Mouse (Mus musculus) T-helper 2 cell (primary cell): Measurements from ENCODE around the gene Usp44.

ENCODE experiments used
- in situ Hi-C: fragments of 300-600 bp; cut with MboI, MseI; formaldehyde crosslinking; loops from one replicate; pipeline ENCODE4 v1.15.1; 2025; ENCODE audit warnings: high pct_unique_total_duplicates

Usp44 gene

DNA sequence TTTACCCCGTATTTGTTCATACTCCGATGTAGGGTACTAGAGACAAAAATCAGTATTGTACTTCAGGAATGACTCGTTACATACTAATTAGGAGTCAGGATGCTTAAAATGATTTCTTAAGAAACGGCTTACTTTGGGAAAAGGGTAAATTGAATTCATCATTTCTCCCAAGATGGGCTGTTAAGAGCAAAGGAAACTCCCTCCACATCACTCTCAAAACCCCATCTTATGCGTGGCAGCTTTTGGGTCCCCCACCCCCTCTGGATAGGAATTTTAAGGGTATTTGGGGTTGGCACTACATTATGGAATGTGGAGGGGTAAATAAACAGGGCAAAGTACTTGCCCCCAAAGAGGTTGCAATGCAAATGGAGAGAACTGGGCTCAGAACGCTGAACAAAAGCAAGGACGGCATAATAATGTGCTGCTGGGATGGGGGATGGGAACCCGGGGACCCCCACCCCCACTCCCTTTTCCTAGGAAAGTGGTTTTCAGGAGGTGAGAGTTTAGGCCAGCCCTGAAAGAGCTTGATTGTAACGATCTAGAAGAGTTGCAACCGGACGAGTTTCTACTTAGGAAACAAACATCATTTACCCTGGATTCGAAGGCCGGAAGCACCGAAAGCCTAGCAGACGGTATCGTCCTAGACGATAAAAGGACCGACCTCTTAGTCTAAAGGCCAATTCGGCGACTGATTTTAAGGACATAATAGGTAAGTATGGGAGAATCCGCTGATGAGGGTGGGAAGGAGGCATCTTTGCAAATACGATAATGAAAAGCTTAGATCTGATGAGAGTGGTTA lies at the start of gene Usp44:
Usp44 (plus strand) TSS at position 625 of the 799 bp plus-strand sequence.
- in situ Hi-C loops: loop anchor here (10.0 kb wide), 1 partner anchor 114 kb away; no protein-coding TSS in a partner anchor

DNA sequence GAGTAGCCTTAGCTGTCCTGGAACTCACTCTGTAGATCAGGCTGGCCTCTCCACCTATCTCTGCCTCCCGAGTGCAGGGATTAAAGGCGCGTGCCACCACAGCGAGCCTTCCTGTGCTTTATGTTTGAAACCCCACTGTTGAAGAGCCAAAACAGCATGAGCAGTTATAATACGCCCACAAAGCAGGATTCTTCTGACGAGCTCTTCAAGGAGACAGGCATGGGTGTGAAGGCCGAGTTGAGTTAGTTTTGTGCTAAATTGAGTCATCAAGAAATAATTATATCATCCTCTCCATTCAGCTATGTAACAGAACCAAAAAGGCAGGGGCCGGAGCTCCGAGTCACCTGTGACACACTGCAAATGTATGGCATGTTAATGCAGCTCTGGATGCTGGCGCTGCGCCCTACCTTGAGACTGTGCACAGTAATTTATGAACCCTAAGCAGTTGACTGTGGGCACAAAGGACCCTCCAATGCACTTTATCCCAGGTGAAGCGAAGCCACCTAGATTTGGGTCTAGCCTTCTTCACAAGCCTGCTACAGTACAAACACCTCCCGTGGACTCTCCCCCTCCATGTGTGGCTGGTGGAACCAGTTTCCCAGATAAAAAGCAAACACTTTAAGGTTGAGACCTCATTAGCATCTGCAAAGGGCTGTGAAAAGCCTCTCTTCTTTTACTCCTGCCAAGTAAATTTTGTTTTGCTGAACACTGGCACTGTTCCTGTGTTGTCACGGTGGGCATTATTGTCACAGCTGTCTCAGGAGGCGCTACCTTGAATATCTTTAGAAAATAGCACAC lies 47.9 kb upstream of the Usp44 start:
- in situ Hi-C loops: no loop called here

DNA sequence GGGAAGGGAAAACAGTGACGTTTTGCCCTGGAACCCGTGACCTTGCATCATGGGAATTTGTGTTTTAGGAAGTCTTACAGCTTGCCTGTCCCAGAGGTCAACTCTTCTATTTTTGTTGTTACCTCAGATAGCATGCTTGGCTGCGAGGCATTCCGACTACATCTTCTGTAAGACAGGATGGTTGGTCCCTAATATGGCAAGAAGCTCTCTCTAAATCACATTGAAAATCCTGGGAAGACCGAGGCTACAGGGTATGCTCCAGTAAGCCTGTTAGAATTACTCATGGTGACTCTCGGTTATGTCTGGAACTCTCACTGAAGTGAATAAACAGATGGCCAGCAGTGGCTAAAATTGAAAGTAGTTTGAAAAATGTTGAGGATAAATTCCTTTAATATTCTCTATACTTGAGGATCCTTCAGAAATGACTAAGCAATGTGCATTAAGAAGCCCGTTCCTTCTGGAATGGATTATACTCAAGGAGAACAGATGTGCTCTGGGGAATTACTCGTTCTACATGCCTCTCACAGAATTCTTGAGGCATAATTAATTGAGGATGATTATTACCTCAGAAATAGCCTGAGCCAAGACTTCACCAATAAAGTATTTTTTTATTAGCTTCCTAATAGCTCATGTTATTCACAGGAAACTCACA lies 31.5 kb upstream of the Usp44 start:
- in situ Hi-C loops: loop anchor here (10.0 kb wide), 1 partner anchor 195 kb away; no protein-coding TSS in a partner anchor

DNA sequence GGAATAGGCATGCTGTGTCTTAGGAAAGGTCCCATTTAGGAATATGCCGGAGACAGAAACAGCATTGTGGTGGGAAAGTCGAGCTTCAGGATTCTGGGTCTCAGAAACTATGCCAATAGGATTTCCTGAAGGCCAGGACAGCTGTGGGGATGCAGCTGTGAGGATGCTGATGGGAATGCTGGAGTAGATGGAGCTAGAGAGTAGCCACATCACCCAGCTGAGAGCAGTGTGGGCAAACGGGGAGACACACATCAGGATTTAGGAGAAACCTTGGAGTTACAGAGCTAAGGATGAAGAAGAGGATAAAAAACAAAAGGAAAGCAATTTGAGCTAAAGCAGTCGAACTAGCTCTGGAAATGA lies 31.0 kb upstream of the Usp44 start:
- in situ Hi-C loops: loop anchor here (10.0 kb wide), 1 partner anchor 196 kb away; no protein-coding TSS in a partner anchor

DNA sequence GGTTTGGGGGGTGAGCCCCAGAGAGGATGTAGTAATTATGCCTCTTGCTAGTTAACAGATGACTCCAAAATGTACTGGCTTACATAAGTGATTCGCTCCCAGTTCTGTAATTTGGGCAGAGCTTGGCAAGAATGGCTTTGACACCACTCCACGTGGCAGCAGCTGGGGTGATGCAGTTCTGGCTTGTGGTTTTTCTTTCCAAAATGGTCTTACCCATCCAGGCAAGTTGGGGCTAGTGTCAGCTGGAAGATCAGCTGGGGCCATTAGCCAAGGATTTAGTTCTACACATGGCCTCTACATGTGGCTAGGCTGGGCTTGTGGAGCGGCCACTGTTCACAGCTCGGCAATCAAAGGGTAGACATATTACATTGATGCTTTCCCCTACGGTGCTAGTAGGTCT lies 30.5 kb upstream of the Usp44 start:
- in situ Hi-C loops: loop anchor here (10.0 kb wide), 1 partner anchor 196 kb away; no protein-coding TSS in a partner anchor

DNA sequence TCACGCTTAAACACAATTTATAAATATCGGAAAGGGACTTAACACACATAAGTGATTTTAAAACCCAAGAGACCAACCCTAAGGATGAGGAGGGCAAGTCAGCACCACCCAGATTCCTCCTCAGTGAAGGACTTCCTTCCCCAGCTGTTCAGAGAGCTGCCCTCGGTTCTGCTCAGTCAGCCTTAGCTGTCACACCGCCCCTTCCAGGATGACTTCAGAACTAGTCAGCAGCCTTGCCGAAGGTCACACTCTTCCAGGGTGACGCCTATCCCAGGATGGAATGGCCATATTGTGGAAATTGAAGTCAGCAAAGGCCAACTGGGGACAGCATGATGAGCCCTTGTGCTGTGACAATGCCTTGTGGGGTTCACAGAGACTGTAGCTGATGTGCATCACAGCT lies 28.2 kb upstream of the Usp44 start:
- in situ Hi-C loops: loop anchor here (10.0 kb wide), 1 partner anchor 198 kb away; no protein-coding TSS in a partner anchor

DNA sequence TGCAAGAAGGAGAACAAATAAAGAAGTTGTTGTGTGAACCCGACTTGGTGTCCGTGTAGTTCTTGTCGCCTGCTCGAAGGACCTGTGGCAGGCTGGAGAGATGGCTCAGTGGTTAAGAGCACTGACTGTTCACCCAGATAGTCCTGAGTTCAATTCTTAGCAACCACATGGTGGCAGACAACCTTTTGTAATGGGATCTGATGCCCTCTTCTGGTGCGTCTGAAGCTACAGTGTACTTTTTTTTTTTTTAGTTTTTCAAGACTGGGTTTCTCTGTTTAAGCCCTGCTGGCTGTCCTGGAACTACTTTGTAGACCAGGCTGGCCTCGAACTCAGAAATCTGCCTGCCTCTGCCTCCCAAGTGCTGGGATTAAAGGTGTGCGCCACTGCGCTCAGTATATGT lies 21.9 kb upstream of the Usp44 start:
- in situ Hi-C loops: loop anchor here (10.0 kb wide), 1 partner anchor 205 kb away; no protein-coding TSS in a partner anchor

DNA sequence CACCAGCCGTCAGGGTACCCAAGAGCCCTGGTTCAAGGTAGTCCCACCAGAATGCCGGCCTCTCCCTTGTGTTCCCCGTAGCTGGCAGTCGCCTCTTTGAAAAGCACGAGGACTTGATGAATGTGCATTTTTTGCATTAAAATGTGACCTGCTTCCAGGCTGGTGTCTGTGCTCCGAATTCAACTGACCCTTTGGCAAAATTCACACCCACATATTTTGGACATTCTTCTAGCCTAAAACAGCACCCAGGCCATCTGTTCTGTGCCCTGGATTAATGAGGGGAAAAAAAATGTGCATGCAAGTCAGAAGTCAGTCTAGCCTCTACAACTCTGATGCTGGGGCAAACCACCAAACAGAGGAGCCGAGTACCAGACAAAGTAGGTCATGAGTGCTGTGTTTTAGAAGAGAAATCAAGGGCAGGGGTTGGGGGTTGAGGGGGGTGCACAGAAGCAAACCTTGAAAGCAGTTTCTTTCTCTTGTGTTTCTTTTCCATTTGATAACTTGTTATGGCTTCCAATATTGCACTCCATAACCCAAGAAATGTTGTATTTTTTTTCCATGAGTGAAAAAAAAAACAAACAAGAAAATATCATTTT lies 20.7 kb upstream of the Usp44 start:
- in situ Hi-C loops: no loop called here

DNA sequence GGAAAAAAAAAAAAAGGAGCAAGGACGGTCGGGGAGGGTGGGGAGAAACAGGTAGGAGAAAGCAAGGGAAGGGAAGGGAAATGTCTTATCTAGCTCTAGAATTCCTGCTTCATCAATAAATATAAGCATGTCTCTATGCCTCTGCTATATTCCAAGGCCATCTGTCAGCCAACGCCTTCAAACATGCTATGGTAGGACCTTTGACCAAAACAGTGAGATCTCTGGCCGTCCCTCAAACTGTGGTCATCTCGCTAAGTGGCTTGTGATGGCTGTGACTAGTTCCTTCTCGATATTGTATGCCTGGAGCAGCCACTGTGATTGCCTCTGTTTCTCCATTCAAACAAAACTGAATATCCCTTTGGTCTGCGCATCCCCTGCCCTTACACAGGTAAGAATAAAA lies 19.3 kb upstream of the Usp44 start:
- in situ Hi-C loops: no loop called here

DNA sequence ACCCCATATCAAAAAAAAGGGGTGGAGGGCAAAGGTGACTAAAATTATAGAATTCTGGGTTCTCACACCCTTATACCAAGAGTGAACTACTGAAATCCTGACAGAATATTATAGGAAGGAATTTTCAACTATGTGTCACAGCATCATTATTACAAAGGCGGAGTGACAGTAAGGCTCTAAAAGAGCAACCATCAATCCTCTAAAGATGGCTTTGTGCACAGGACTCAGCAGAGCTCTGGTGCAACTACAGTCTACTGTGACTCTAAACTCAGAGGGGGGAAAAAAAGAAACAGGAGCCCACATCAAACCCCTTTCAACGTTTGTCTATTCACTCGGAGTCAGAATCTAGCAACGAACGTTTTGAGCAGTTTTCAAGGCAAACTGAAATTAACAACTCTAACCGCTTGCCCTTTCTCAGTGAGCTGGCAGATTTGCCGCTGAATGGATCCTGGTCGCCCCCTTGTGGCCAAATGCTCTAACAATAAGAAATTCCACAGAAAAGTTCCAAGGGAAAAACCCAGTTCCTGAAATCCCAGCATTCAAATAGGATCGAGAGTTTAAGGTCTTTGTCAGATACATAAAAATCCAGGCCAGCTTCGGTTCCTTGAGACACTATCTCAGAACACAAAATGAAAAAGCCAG lies 18.5 kb upstream of the Usp44 start:
- in situ Hi-C loops: no loop called here

DNA sequence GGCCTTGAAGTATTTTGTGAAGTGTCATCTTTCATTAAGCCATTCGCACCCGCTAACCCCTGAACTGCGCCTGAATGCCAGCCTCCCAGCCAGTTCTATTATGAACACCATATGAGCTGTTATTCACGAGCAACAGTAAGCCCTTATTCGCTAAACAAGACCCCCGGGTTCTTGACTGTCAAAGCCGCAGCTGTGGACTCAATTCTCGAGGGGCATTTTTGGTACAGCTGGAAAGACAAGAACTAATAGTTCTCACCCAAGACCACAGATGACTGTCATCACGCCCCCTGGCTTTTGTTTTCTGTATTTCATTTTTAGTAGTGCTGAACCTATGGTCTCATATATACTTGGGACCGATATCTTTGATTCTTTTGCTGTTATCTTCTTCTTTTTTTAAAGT lies 17.6 kb upstream of the Usp44 start:
- in situ Hi-C loops: no loop called here

DNA sequence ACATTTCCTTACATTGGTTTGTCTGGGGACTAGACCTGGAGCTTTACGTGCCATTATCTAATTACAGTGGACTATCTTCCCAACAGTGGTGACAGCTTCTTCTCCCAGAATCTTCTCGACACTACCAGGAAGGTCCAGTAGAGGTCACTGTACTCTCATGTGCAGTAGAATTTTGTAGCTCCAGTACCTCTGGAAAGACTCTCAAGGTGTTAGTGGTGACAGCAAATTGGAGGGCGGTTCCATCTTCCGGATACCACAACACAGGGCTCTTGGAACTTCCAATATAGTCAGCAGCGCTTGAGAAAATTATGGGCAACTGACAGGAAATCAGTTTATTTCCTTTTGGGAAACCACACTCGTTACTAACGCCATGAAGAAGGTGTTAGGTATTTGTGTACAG lies 12.7 kb upstream of the Usp44 start:
- in situ Hi-C loops: loop anchor here (5.0 kb wide), 1 partner anchor 294 kb away; no protein-coding TSS in a partner anchor

DNA sequence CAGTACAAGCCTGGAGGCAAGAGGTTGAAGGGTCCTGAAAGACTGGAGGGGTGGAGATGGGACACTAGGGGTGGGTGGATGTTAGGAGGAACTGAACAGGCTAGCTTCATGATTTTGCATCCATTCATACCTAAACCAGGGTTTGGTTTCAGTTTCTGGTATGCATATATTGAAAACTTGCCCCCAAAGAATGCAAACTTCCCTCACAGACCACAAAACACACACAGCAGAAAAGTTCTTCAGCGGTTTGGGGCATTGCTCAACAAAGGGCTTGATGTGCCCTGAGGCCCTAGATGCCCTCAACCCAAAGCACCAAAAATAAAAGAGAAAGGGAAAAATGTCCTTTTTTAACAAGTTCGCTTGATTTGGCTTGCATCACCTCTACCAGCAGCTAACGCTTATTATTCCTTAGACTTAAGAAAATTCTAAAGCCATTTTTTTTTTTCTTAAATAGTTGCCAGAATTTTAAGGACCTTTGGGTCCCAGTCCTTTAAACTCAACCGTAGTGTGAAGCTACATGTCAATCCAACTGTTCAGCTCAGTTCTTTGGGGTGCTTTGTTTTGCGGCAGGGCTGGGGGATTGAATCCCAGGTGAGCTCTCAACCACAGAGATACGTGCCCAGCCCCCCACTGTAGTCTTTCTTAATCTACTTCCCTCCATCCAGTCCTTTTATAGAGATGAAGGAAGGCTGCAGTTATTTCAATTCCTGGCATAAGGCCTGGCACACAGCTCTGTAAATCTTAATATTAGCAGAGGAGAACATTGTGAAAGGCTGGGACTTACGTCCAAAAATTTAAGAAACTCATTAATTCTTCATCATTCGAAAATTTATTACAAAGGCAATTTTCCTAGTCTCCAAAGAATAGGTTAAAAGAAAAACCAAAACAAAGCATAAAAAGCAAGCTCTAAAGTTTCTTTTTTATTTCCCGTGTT lies 1.2 kb upstream of the Usp44 start:
- in situ Hi-C loops: loop anchor here (10.0 kb wide), 1 partner anchor 115 kb away; no protein-coding TSS in a partner anchor

DNA sequence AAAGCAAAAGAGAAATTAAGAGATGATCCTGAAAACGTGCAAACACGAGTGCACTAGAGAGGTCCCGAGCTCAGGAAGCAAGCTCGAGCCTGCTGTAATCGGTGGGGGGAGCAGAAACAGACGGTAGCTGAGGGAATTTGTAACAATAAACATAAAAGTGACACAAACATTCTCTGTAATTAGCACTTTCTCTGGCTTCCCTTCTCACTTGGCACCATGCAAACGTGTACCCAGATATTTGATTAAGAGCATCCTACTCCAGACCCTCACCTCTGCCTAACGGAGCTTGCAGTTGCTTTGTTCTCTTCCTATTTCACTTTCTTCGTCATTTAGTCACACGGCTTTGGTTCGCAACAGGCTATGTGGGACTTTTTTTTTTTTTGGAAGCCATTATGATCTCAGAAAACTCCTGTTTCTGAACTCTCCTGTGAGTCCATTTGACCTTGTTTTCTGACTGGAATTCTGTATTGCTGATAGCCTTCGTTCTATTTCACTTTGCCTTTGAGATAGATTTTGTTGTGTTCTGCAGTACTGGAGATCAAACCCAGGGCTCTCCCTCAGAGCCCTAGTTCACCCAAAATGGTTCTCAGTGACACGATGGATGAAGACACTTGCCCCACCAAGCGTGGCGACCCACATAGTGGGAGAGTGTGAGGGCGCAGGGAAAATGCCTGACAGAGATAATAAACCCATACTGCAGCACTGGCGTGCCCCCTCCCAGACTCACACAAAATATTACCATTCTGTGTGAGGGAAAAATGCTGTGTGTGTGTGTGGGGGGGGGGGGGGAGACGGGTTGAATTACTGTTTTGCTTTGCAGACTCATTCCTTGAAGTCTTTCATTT lies 597 bp downstream of the Usp44 start:
- in situ Hi-C loops: loop anchor here (10.0 kb wide), 1 partner anchor 113 kb away; no protein-coding TSS in a partner anchor

DNA sequence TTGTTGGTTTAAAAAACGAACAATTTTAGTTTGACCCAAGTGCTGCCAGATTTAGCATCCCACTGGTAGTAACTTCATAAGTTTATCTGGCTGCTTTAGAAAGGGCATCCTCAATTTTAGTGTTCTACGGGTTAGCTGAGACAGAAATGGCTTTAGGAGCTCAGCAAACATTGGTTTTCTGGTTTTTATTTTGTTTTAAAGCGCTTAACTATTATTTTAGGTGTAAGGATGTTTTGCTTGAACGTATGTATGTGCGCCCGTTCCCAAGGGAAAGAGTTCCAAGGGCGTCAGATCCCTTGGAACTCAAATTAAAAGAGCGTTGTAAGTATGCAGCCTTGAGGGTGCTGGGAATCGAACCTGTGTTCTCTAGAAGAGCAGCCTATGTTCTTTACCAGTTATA lies 1.5 kb downstream of the Usp44 start:
- in situ Hi-C loops: loop anchor here (10.0 kb wide), 1 partner anchor 112 kb away; no protein-coding TSS in a partner anchor

DNA sequence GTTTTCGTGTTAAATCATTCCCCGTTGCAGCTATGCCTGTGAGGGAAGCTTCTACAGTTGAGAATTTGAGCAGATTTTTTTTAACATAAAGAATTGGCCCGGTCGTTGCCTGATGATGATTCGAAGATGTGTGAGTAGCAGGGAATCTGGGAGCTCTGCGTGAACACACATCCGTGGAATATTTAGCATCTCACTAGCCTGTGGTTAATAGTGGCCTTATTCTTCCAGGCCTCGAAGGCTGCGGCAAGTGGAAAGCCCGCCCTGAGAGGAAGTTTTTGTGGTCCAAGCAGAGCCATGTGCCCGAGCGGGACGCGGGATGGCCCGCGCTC lies 2.0 kb downstream of the Usp44 start:
- in situ Hi-C loops: loop anchor here (10.0 kb wide), 1 partner anchor 111 kb away; no protein-coding TSS in a partner anchor

DNA sequence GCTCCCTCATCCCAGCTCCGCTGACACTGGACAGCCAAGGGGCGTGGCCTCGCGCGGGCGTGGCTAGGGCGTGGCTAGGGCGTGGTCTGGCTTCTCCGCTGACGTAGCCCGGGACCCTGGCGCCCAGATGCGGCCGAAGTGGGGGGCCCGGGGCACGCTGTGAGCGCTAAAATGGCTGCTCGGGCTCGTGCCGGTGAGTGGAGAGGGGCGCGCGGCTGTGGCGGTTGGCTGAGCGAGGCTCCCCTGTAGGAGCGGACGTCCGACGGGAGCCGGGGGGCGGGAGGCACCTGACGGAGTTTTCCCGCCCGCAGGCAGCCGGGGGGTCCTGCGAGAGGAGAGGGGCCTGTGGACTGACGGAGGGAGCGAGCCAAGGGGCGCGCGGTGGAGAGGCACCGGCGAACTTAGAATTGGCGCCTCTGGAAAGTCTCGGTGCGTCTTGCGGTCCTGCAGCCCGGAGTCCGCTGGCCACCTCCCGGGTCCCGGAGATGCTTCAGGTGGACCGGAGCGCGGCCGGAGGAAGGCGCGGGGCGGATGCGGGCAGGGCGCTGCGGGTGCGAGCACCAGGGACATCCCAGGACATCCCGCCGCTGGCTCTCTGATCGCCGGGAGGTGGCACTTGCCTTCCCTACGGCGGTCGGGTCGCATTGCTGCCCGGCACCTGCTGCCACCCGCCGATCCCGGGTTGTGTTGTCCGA lies 2.5 kb downstream of the Usp44 start:
- in situ Hi-C loops: loop anchor here (10.0 kb wide), 1 partner anchor 111 kb away; no protein-coding TSS in a partner anchor

DNA sequence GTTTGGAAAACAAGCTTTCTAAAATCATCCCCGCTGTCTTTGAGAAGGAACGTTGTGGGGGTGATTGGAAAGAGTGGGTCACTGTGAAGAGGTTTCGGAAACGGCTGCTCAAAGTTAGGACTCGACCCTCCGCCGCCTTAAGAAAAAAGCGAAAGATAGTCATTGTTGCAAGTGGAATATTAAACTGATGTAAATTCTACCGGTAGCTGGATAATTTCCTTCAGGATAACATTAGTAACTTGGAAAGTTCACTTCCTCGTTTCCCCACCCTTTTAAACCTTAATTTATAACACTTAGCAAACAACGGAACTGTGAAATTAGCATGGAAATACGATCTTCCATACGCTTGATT lies 3.0 kb downstream of the Usp44 start:
- in situ Hi-C loops: loop anchor here (10.0 kb wide), 1 partner anchor 110 kb away; no protein-coding TSS in a partner anchor
